8 mouse cellular contexts compared by ENCODE assay signal in the genomic region with DNA sequence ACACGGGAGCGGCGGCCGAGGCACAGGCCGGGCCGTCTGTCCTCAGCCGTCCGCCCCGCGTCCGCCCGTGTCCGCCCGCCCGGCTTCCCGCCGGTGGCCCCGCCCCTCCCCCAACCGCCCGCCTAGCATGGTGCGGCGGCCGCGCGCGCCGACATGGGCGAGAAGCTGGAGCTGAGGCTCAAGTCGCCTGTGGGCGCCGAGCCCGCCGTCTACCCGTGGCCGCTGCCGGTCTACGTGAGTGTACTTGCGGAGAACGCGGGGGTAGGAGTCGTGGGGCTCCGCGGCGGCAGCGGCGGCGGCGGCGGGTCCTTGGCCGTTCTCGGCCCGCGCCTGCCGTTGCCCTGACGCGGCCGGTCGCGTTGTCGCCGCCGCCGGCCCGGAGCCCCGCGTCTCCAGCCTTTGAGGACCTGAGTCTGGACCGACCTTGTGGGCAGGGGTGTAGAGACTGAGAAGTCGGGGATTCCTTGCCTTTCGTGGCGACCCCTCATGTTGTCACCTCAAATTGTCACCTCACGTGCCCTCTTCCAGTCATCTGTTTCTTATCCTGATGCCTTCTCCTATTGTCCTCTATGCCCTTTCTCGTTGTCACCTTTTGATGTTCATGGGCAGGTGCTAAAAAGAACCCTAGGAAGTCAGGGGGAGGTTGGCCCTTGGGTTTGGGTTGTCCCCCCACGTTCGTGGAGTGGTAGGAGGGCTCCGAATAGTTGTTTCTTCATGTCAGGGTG. TPM values are rescaled to one million over a fixed set of nuclear protein-coding genes. Genes with fewer than 3 reads are reported as not detected.
DNase-seq lines count a peak whose midpoint lies in the region; ATAC-seq and TF ChIP-seq lines count a peak whose summit lies in the region.

No protein-coding gene starts in this region.

- H3K9me3 ChIP-seq in embryonic facial prominence, embryonic 14.5 days (ENCODE audit: control insufficient read depth, low read length): no peaks in the 10 kb centered on the region
- H3K9me3 ChIP-seq in intestine, embryonic 15.5 days: no peaks in the 10 kb centered on the region

- no peak for DNase-seq in layer of hippocampus, adult 2 months (ENCODE audit: low spot score in 2 of 2)
- DNase-seq in layer of hippocampus, adult 11-12 months (ENCODE audit: low spot score): no peak
- no peak for DNase-seq in embryonic facial prominence, embryonic 14.5 days (ENCODE audit: low spot score)
- peak; percentile 21 for DNase-seq in neural tube, embryonic 10.5 days (ENCODE audit: extremely low spot score, low spot score)
- DNase-seq in adrenal gland, postnatal 14 days: no peak
- no peak for DNase-seq in ovary, postnatal 10 days (ENCODE audit: low spot score)
- no peak for DNase-seq in left cerebral cortex, postnatal 4 days

- under 1% methylated on average over 21 of the region's 75 CpGs for WGBS in embryonic facial prominence, embryonic 14.5 days
- WGBS in intestine, embryonic 15.5 days: under 1% methylated on average over 75 of the region's 75 CpGs

- H3K27ac ChIP-seq in layer of hippocampus, adult 2 months: peak overlapping the region; percentile 95
- H3K27ac ChIP-seq in embryonic facial prominence, embryonic 14.5 days (replicated peaks; ENCODE audit: low read depth, low read length): peak overlapping the region; percentile 81
- peak overlapping the region; percentile 79 for H3K27ac ChIP-seq in intestine, embryonic 15.5 days

- no peaks in the 10 kb centered on the region for H3K27me3 ChIP-seq in embryonic facial prominence, embryonic 14.5 days (replicated peaks; ENCODE audit: control insufficient read depth, insufficient read depth, low read length)
- H3K27me3 ChIP-seq in intestine, embryonic 15.5 days (replicated peaks): no peaks in the 10 kb centered on the region

- no peaks in the 10 kb centered on the region for H3K36me3 ChIP-seq in embryonic facial prominence, embryonic 14.5 days (ENCODE audit: control insufficient read depth, insufficient read depth, low read length)
- H3K36me3 ChIP-seq in intestine, embryonic 15.5 days: no peaks in the 10 kb centered on the region

- TF ChIP-seq CTCF in layer of hippocampus, adult 2 months (conservative IDR thresholded peaks at IDR 0.05): no peak

- peaks cover 32% of the 10 kb centered on the region for H3K4me1 ChIP-seq in embryonic facial prominence, embryonic 14.5 days (ENCODE audit: control insufficient read depth, insufficient read depth, low read length)
- H3K4me1 ChIP-seq in intestine, embryonic 15.5 days (replicated peaks): peaks cover 49% of the 10 kb centered on the region

- H3K9ac ChIP-seq in embryonic facial prominence, embryonic 14.5 days (ENCODE audit: low read depth, low read length): peak overlapping the region; percentile 93
- H3K9ac ChIP-seq in intestine, embryonic 15.5 days: peak overlapping the region; percentile 83

- peak overlapping the region; percentile 70 for H3K4me3 ChIP-seq in layer of hippocampus, adult 2 months
- peak overlapping the region; percentile 86 for H3K4me3 ChIP-seq in embryonic facial prominence, embryonic 14.5 days (ENCODE audit: low read depth, low read length)
- peak overlapping the region; percentile 94 for H3K4me3 ChIP-seq in intestine, embryonic 15.5 days (replicated peaks)

- intact Hi-C loops in left cerebral cortex, postnatal 4 days (cut with DNase I): no loop called here

- ATAC-seq in embryonic facial prominence, embryonic 14.5 days (ENCODE audit: low read depth): peak; percentile 39; the same call in 1 of the 2 replicates
- ATAC-seq in intestine, embryonic 15.5 days: no peak; the same call in 1 of the 2 replicates

- H3K4me2 ChIP-seq in embryonic facial prominence, embryonic 14.5 days (ENCODE audit: low read depth, low read length): peak overlapping the region; percentile 83
- peak overlapping the region; percentile 88 for H3K4me2 ChIP-seq in intestine, embryonic 15.5 days (replicated peaks)

RNA-seq across cellular contexts. Expression of a gene that starts 0.4 kb away (rescaled TPM):
- total RNA-seq in layer of hippocampus, adult 2 months (2021): 10 to 100 TPM; 52.0 to 63.6 TPM
- polyA plus RNA-seq in embryonic facial prominence, embryonic 14.5 days (2014; fragmentation: Nextera tagmentation; extraction: Ambion mirVana): 20.7 and 21.5 TPM in 2 replicates
- 12.0 and 14.2 TPM in 2 replicates for polyA plus RNA-seq in intestine, embryonic 15.5 days (2015; fragmentation: Nextera tagmentation; extraction: Ambion mirVana)
- total RNA-seq in adrenal gland, postnatal 14 days (2021): 82.3 and 90.7 TPM in 2 replicates
- 10 to 100 TPM; 62.1 TPM for total RNA-seq in left cerebral cortex, postnatal 4 days (2021)

RNA-seq across cellular contexts. Expression of a gene that starts 13.4 kb away (rescaled TPM):
- 100 to 1,000 TPM; 145 to 153 TPM for total RNA-seq in layer of hippocampus, adult 2 months (2021)
- polyA plus RNA-seq in embryonic facial prominence, embryonic 14.5 days (2014; fragmentation: Nextera tagmentation; extraction: Ambion mirVana): 67.6 and 75.8 TPM in 2 replicates
- polyA plus RNA-seq in intestine, embryonic 15.5 days (2015; fragmentation: Nextera tagmentation; extraction: Ambion mirVana): 70.5 and 71.4 TPM in 2 replicates
- total RNA-seq in adrenal gland, postnatal 14 days (2021): 80.3 and 85.6 TPM in 2 replicates
- total RNA-seq in left cerebral cortex, postnatal 4 days (2021): 100 to 1,000 TPM; 142 to 145 TPM

RNA-seq across cellular contexts. Expression of a gene that starts 42.5 kb away (rescaled TPM):
- total RNA-seq in layer of hippocampus, adult 2 months (2021): 10 to 100 TPM; 51.7 to 55.1 TPM
- polyA plus RNA-seq in embryonic facial prominence, embryonic 14.5 days (2014; fragmentation: Nextera tagmentation; extraction: Ambion mirVana): 69.6 TPM in 2 replicates
- polyA plus RNA-seq in intestine, embryonic 15.5 days (2015; fragmentation: Nextera tagmentation; extraction: Ambion mirVana): 63.7 and 69.7 TPM in 2 replicates
- total RNA-seq in adrenal gland, postnatal 14 days (2021): 47.6 and 52.2 TPM in 2 replicates
- total RNA-seq in left cerebral cortex, postnatal 4 days (2021): 10 to 100 TPM; 58.0 to 58.2 TPM

RNA-seq across cellular contexts. Expression of a gene that starts 43.0 kb away (rescaled TPM):
- total RNA-seq in layer of hippocampus, adult 2 months (2021): 10 to 100 TPM; 68.4 to 76.3 TPM
- 102 and 111 TPM in 2 replicates for polyA plus RNA-seq in embryonic facial prominence, embryonic 14.5 days (2014; fragmentation: Nextera tagmentation; extraction: Ambion mirVana)
- polyA plus RNA-seq in intestine, embryonic 15.5 days (2015; fragmentation: Nextera tagmentation; extraction: Ambion mirVana): 132 and 133 TPM in 2 replicates
- 59.5 and 71.1 TPM in 2 replicates for total RNA-seq in adrenal gland, postnatal 14 days (2021)
- total RNA-seq in left cerebral cortex, postnatal 4 days (2021): 10 to 100 TPM; 73.2 to 86.2 TPM

RNA-seq across cellular contexts. Expression of a gene that starts 49.6 kb away (rescaled TPM):
- total RNA-seq in layer of hippocampus, adult 2 months (2021): 1 to 10 TPM; 2.7 to 5.3 TPM
- 0.13 TPM in 1 of 2 replicates, not detected in the other for polyA plus RNA-seq in embryonic facial prominence, embryonic 14.5 days (2014; fragmentation: Nextera tagmentation; extraction: Ambion mirVana)
- polyA plus RNA-seq in intestine, embryonic 15.5 days (2015; fragmentation: Nextera tagmentation; extraction: Ambion mirVana): not detected in 2 replicates
- total RNA-seq in adrenal gland, postnatal 14 days (2021): 0.74 and 0.94 TPM in 2 replicates
- total RNA-seq in left cerebral cortex, postnatal 4 days (2021): 1 to 10 TPM; 1.9 to 2.2 TPM
